Mouse (Mus musculus) lung, adult 2 months (tissue): ENCODE measurements around the gene Siglecg.

ENCODE experiments used
- CTCF ChIP-seq: fragments of 200-500 bp; IDR thresholded peaks from 2 replicates; pipeline ENCODE4 v1.5.1; 2011; ENCODE audit warnings: mild to moderate bottlenecking, low read length, control low read depth; ENCODE audit not compliant: insufficient read depth
- POLR2A ChIP-seq: fragments of 200-500 bp; IDR thresholded peaks from 2 replicates; pipeline ENCODE4 v1.6.1; 2011; ENCODE audit warnings: low read depth, mild to moderate bottlenecking, control low read depth, low read length, borderline replicate concordance; ENCODE audit errors: extremely low read depth

GRCm38 (mm10) chr7:43451726-43452125, 43.7 kb downstream of the Siglecg start:
- TF ChIP-seq CTCF (no peak), POLR2A (no peak)
